Mouse (Mus musculus): ENCODE data around the gene Fgd2.

DNA sequence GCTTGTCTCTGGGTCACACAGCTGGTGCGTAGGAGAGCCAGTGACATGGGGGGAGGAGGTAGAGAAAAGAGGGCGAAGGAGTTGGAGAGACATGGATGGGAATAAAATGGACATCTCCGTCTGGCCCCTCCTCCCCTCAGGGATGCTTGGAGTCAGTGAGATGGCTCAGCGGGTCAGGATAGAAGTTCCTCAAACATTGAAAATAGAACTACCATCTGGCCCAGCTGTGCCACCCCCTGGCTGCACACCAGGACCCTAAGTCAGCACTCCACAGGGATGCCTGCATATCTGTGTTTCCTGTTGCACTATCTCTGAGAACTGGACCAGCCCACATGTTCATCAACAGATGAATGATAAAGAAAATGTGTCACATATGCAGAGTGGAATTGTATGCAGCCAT is 19.5 kb downstream of the Fgd2 start:
- TF ChIP-seq POLR2A (IDR thresholded peaks at IDR 0.05; ENCODE audit: low read depth, low read length) (no peak), CTCF (IDR thresholded peaks at IDR 0.05; ENCODE audit: extremely low read depth, insufficient read depth, insufficient read length, insufficient replicate concordance) (no peak)
